Mouse (Mus musculus): ENCODE measurements around the gene Olfr510. TPM values are rescaled to one million over a fixed set of nuclear protein-coding genes. Genes with fewer than 3 reads are reported as not detected.
"Not testable (repeated sequence)": the region's sequence is repeated elsewhere in the genome, so short reads cannot be mapped to it uniquely, and the experiment has no call there.

Gene Olfr510
- polyA plus RNA-seq (2012; rRNA removed) (not detected in 2 replicates), polyA plus RNA-seq (2014; fragmentation: Nextera tagmentation; extraction: Ambion mirVana) (not detected in 2 replicates)

DNA sequence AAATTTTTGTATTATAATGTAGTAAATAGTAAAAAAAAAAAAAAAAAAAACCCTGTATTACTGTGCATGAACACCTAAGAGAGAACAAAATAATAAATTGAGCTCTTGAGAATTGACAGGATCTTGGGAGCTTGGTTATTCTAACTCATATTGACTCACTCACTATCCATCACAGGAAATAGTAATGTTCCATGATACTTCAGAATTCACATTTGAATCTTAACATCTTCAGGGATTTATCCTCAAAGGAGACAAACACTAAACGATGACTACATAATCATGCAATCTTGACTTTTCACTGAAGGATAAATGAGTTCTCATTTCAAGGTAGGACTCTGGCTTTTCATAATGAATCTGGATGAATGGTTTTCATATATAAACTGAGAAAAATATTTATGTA is at the start of gene Olfr510:
Gene Olfr510 (plus strand): TSS at position 301 of the 400 bp plus-strand sequence.
- no peak within 1 kb of the TSS for H3K9ac ChIP-seq (replicated peaks)
- H3K9me3 ChIP-seq (ENCODE audit: control insufficient read depth, low read length): no peaks in the 10 kb centered on the region
- ATAC-seq (ENCODE audit: insufficient read depth) (no peak), DNase-seq (ENCODE audit: low read depth in 3 of 3, low spot score in 3 of 3) (no peak)
- no peak within 1 kb of the TSS for H3K4me2 ChIP-seq (ENCODE audit: low read depth)
- H3K36me3 ChIP-seq (replicated peaks; ENCODE audit: control insufficient read depth, insufficient read depth, low read depth): no peaks in the 10 kb centered on the region
- H3K4me1 ChIP-seq (replicated peaks; ENCODE audit: control insufficient read depth in 2 of 2, insufficient read depth in 2 of 2, low read length in 1 of 2): no peaks in the 10 kb centered on the region
- no peak for TF ChIP-seq CTCF (IDR thresholded peaks at IDR 0.05; ENCODE audit: low read depth)
- TF ChIP-seq EP300 (IDR thresholded peaks at IDR 0.05; ENCODE audit: low read depth): no peak
- no peak within 1 kb of the TSS for H3K4me3 ChIP-seq (ENCODE audit: insufficient read depth in 1 of 2, low read depth in 2 of 2, low read length in 2 of 2)
- WGBS (ENCODE audit: insufficient replicate concordance): 57% methylated on average over 1 of the region's 1 CpGs
- no peak within 1 kb of the TSS for H3K27ac ChIP-seq
- no peaks in the 10 kb centered on the region for H3K27me3 ChIP-seq (ENCODE audit: control insufficient read depth, insufficient read depth, low read length)

DNA sequence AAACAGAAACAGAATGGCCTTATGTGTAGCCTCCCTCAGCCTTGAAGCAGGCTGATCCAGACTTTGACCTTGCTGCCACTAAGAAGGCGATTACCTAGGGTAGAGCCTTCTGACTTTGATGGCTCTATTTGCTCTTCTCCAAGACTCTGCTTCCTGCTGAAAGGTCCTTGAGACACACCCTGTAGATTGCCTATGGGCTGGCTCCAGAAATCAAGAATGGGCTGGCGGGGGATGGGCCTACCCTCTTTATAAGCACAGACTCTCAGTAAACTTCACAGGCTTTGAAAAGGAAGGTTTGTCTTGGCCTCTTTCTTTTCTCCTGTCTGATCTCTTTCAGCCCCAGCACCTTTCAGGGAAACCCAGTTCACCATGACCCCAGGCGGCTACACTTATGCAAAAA is 49.4 kb upstream of the Olfr510 start:
- not testable (repeated sequence) for H3K4me2 ChIP-seq (ENCODE audit: low read depth); H3K36me3 ChIP-seq (replicated peaks; ENCODE audit: control insufficient read depth, insufficient read depth, low read depth); H3K27me3 ChIP-seq (ENCODE audit: control insufficient read depth, insufficient read depth, low read length); H3K9ac ChIP-seq (replicated peaks); H3K27ac ChIP-seq; H3K9me3 ChIP-seq (ENCODE audit: control insufficient read depth, low read length); H3K4me3 ChIP-seq (ENCODE audit: insufficient read depth in 1 of 2, low read depth in 2 of 2, low read length in 2 of 2); H3K4me1 ChIP-seq (replicated peaks; ENCODE audit: control insufficient read depth in 2 of 2, insufficient read depth in 2 of 2, low read length in 1 of 2); DNase-seq (ENCODE audit: low read depth in 3 of 3, low spot score in 3 of 3); ATAC-seq (ENCODE audit: insufficient read depth)
- 42% methylated on average over 3 of the region's 3 CpGs for WGBS (ENCODE audit: insufficient replicate concordance)

DNA sequence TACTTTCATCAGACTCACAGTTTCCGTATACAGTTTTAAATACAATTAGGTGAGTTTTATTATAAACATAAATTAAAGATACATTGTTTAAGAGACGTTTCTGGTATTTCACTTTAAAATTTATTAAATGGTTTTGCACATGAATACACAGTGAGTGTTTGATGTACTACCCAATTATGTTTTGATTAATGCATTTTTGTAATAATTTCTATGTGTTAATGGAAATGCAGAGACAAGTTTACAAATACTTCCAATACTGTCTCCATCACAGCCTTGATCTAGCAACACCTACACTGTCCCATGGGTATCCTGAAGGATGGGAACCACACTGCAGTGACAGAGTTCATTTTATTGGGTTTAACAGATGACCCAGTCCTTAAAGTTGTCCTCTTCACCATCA is 44.7 kb upstream of the Olfr510 start, which contains the start of gene Olfr507:
Gene Olfr507 (plus strand): TSS at position 301 of the 400 bp plus-strand sequence.
- Histone ChIP-seq H3K4me2 (ENCODE audit: low read depth) (no peak within 1 kb of the TSS), H3K4me3 (ENCODE audit: insufficient read depth in 1 of 2, low read depth in 2 of 2, low read length in 2 of 2) (no peak within 1 kb of the TSS), H3K4me1 (replicated peaks; ENCODE audit: control insufficient read depth in 2 of 2, insufficient read depth in 2 of 2, low read length in 1 of 2) (no peaks in the 10 kb centered on the region), H3K9ac (replicated peaks) (no peak within 1 kb of the TSS), H3K27ac (no peak within 1 kb of the TSS), H3K27me3 (ENCODE audit: control insufficient read depth, insufficient read depth, low read length) (no peaks in the 10 kb centered on the region), H3K36me3 (replicated peaks; ENCODE audit: control insufficient read depth, insufficient read depth, low read depth) (no peaks in the 10 kb centered on the region), H3K9me3 (ENCODE audit: control insufficient read depth, low read length) (no peaks in the 10 kb centered on the region)
- TF ChIP-seq CTCF (IDR thresholded peaks at IDR 0.05; ENCODE audit: low read depth) (no peak), EP300 (IDR thresholded peaks at IDR 0.05; ENCODE audit: low read depth) (no peak)
- DNase-seq (ENCODE audit: low read depth in 3 of 3, low spot score in 3 of 3): no peak
- ATAC-seq (ENCODE audit: insufficient read depth): no peak
- WGBS (ENCODE audit: insufficient replicate concordance): 40% methylated on average over 2 of the region's 2 CpGs

DNA sequence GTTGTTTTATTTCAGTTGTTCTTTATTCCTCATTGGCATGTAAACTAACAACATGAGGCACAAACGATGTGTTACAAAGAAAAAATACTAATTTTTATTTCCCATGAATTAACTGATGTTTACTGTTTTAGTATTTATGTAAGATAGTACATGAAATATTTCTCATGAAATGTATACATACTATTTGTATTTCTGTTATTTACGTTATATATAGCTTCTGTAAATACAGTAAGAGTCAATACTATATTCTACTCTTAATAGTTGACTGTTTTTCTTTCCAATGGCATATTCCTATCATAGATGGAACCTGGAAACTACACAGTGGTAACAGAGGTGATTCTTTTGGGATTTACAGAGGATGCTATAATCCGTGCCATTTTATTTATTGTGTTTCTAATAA is 36.5 kb upstream of the Olfr510 start, which contains the start of gene Olfr508:
Gene Olfr508 (plus strand): TSS at position 301 of the 400 bp plus-strand sequence.
- H3K36me3 ChIP-seq (replicated peaks; ENCODE audit: control insufficient read depth, insufficient read depth, low read depth): no peaks in the 10 kb centered on the region
- TF ChIP-seq CTCF (IDR thresholded peaks at IDR 0.05; ENCODE audit: low read depth) (no peak), EP300 (IDR thresholded peaks at IDR 0.05; ENCODE audit: low read depth) (no peak)
- H3K27me3 ChIP-seq (ENCODE audit: control insufficient read depth, insufficient read depth, low read length): no peaks in the 10 kb centered on the region
- no peak within 1 kb of the TSS for H3K27ac ChIP-seq
- no peak for ATAC-seq (ENCODE audit: insufficient read depth)
- no peak within 1 kb of the TSS for H3K4me3 ChIP-seq (ENCODE audit: insufficient read depth in 1 of 2, low read depth in 2 of 2, low read length in 2 of 2)
- WGBS (ENCODE audit: insufficient replicate concordance): 45% methylated on average over 3 of the region's 3 CpGs
- H3K4me2 ChIP-seq (ENCODE audit: low read depth): no peak within 1 kb of the TSS
- H3K4me1 ChIP-seq (replicated peaks; ENCODE audit: control insufficient read depth in 2 of 2, insufficient read depth in 2 of 2, low read length in 1 of 2): no peaks in the 10 kb centered on the region
- H3K9me3 ChIP-seq (ENCODE audit: control insufficient read depth, low read length): no peaks in the 10 kb centered on the region
- no peak for DNase-seq (ENCODE audit: low read depth in 3 of 3, low spot score in 3 of 3)
- H3K9ac ChIP-seq (replicated peaks): no peak within 1 kb of the TSS

DNA sequence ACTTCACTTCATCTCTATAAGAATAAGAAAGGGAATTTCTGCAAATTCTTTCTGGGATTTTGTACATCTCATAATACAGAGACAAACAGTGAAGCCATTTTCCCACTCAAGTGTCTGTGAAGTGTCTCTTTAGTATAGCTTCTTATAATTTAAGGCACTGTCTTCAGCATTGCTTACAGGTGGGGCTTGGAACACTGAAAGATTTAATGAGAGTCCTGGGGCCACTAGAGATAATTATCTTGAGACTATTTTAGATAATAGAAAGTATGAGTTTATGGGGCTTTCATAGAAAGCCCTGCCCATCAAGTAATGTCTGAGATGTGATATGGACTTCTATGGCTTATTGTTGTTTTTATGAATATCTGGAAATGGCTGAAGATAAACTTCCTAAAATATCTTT is 14.4 kb upstream of the Olfr510 start, which contains the start of gene Olfr509:
Gene Olfr509 (minus strand): TSS at position 101 of the 400 bp plus-strand sequence.
- H3K9ac ChIP-seq (replicated peaks): no peak within 1 kb of the TSS
- H3K27ac ChIP-seq: no peak within 1 kb of the TSS
- no peaks in the 10 kb centered on the region for H3K9me3 ChIP-seq (ENCODE audit: control insufficient read depth, low read length)
- no peak within 1 kb of the TSS for H3K4me3 ChIP-seq (ENCODE audit: insufficient read depth in 1 of 2, low read depth in 2 of 2, low read length in 2 of 2)
- no peaks in the 10 kb centered on the region for H3K4me1 ChIP-seq (replicated peaks; ENCODE audit: control insufficient read depth in 2 of 2, insufficient read depth in 2 of 2, low read length in 1 of 2)
- no peaks in the 10 kb centered on the region for H3K27me3 ChIP-seq (ENCODE audit: control insufficient read depth, insufficient read depth, low read length)
- no peaks in the 10 kb centered on the region for H3K36me3 ChIP-seq (replicated peaks; ENCODE audit: control insufficient read depth, insufficient read depth, low read depth)
- no peak for ATAC-seq (ENCODE audit: insufficient read depth)
- TF ChIP-seq EP300 (IDR thresholded peaks at IDR 0.05; ENCODE audit: low read depth) (no peak), CTCF (IDR thresholded peaks at IDR 0.05; ENCODE audit: low read depth) (no peak)
- no peak for DNase-seq (ENCODE audit: low read depth in 3 of 3, low spot score in 3 of 3)
- H3K4me2 ChIP-seq (ENCODE audit: low read depth): no peak within 1 kb of the TSS

Measured in liver, embryonic 14.5 days (tissue).